Comparison of ENCODE assay signal across 8 mouse cellular contexts in genomic region chr1:74964494-74965215, GRCm38 (mm10). TPM values are rescaled to one million over a fixed set of nuclear protein-coding genes. Genes with fewer than 3 reads are reported as not detected.
DNase-seq lines count a peak whose midpoint lies in the region; ATAC-seq and TF ChIP-seq lines count a peak whose summit lies in the region.

No protein-coding gene starts in this region.

- peak; percentile 78 for DNase-seq in MEL (ENCODE audit: low read depth, low spot score)
- peak; percentile 47 for DNase-seq in cerebellum, adult 11 months
- peak; percentile 76 to 87 for DNase-seq in heart, postnatal 14 days
- peak; percentile 84 for DNase-seq in layer of hippocampus, adult 11-12 months (ENCODE audit: low spot score)
- DNase-seq in lung, adult 2 months: peak; percentile 70
- peak; percentile 81 for DNase-seq in ovary, postnatal 36 days (ENCODE audit: low spot score)
- peak; percentile 76 for DNase-seq in urinary bladder, postnatal 25 days (ENCODE audit: low spot score)

- H3K4me2 ChIP-seq in forebrain, embryonic 15.5 days (replicated peaks): peak overlapping the region; percentile 39

- 0 out of 2 replicates have a peak, but pooled peaks have one; percentile 55 for ATAC-seq in forebrain, embryonic 15.5 days (replicated peaks)

- H3K9ac ChIP-seq in MEL (ENCODE audit: control insufficient read depth, low read depth, low read length, poor library complexity, severe bottlenecking): no peak overlapping the region
- no peak overlapping the region for H3K9ac ChIP-seq in forebrain, embryonic 15.5 days (replicated peaks)

- H3K9me3 ChIP-seq in MEL (replicated peaks; ENCODE audit: insufficient read depth, low read length): no peaks in the 10 kb centered on the region
- H3K9me3 ChIP-seq in forebrain, embryonic 15.5 days: no peaks in the 10 kb centered on the region

- peaks cover 0 to 8% of the 10 kb centered on the region in 2 experiments; a peak in 1 of 4 replicates for H3K4me1 ChIP-seq in MEL (ENCODE audit: control insufficient read depth in 1 of 2, insufficient read depth in 2 of 2, low read length in 2 of 2)
- peaks cover 7% of the 10 kb centered on the region for H3K4me1 ChIP-seq in forebrain, embryonic 15.5 days
- H3K4me1 ChIP-seq in lung, adult 2 months (ENCODE audit: control insufficient read depth, insufficient read depth, low read length): no peaks in the 10 kb centered on the region

- no peaks in the 10 kb centered on the region for H3K79me2 ChIP-seq in MEL (ENCODE audit: control insufficient read depth, insufficient read depth, low read length, poor library complexity)

- no peaks in the 10 kb centered on the region; a peak in 1 of 4 replicates for H3K27me3 ChIP-seq in MEL (ENCODE audit: control insufficient read depth in 1 of 2, insufficient read depth in 2 of 2, low read length in 2 of 2)
- no peaks in the 10 kb centered on the region for H3K27me3 ChIP-seq in forebrain, embryonic 15.5 days

- TF ChIP-seq RAD21 in MEL (IDR thresholded peaks at IDR 0.05; ENCODE audit: low read depth, low read length): peak; percentile 79

- peak; percentile 81 to 86 (median 84) for TF ChIP-seq CTCF in MEL (IDR thresholded peaks at IDR 0.05 in 2 of 3, conservative IDR thresholded peaks at IDR 0.05 in 1 of 3; ENCODE audit: control insufficient read depth in 1 of 3, insufficient read depth in 1 of 3, low read depth in 2 of 3, low read length in 3 of 3, poor library complexity in 1 of 3, severe bottlenecking in 1 of 3)
- TF ChIP-seq CTCF in lung, adult 2 months (IDR thresholded peaks at IDR 0.05; ENCODE audit: insufficient read depth, low read length): peak; percentile 92

- no peak overlapping the region for H3K4me3 ChIP-seq in MEL (ENCODE audit: control insufficient read depth in 1 of 2, insufficient read depth in 1 of 2, low read depth in 2 of 2, low read length in 2 of 2)
- H3K4me3 ChIP-seq in forebrain, embryonic 15.5 days: no peak overlapping the region
- no peak overlapping the region for H3K4me3 ChIP-seq in lung, adult 2 months (replicated peaks; ENCODE audit: extremely low read depth, low read depth, low read length)

- H3K36me3 ChIP-seq in MEL (ENCODE audit: control insufficient read depth in 1 of 2, insufficient read depth in 2 of 2, low read length in 2 of 2): no peaks in the 10 kb centered on the region
- H3K36me3 ChIP-seq in forebrain, embryonic 15.5 days: no peaks in the 10 kb centered on the region

- no peak for TF ChIP-seq EP300 in MEL (IDR thresholded peaks at IDR 0.05; ENCODE audit: low read depth in 1 of 2, low read length in 2 of 2)

- 18% methylated on average over 16 of the region's 16 CpGs for WGBS in forebrain, embryonic 15.5 days
- 10% methylated on average over 16 of the region's 16 CpGs for WGBS in lung, adult 2 months

- intact Hi-C loops in heart, postnatal 14 days (cut with DNase I): loop anchor here (2.0 kb wide), 1 partner anchor 52 kb away; no protein-coding TSS in a partner anchor

- H3K27ac ChIP-seq in MEL (ENCODE audit: control insufficient read depth, low read depth, low read length): no peak overlapping the region
- no peak overlapping the region for H3K27ac ChIP-seq in forebrain, embryonic 15.5 days (replicated peaks)

- no peak for TF ChIP-seq POLR2A in MEL (IDR thresholded peaks at IDR 0.05; ENCODE audit: control insufficient read depth in 1 of 2, insufficient read depth in 1 of 2, low read depth in 1 of 2, low read length in 2 of 2, poor library complexity in 1 of 2)
- TF ChIP-seq POLR2A in lung, adult 2 months (IDR thresholded peaks at IDR 0.05; ENCODE audit: borderline replicate concordance, extremely low read depth, low read depth, low read length): no peak

TF ChIP-seq in MEL, 35 proteins besides CTCF, POLR2A, EP300 and RAD21:
- TF ChIP-seq POLR2AphosphoS2 (IDR thresholded peaks at IDR 0.05; ENCODE audit: low read length) (no peak), TCF12 (IDR thresholded peaks at IDR 0.05; ENCODE audit: low read depth, low read length) (no peak), MYC (IDR thresholded peaks at IDR 0.05; ENCODE audit: low read depth, low read length) (0 out of 2 replicates have a peak, but pooled peaks have one; percentile 48), TAL1 (IDR thresholded peaks at IDR 0.05; ENCODE audit: low read length) (no peak), MYB (IDR thresholded peaks at IDR 0.05; ENCODE audit: low read depth, low read length) (no peak), TBP (IDR thresholded peaks at IDR 0.05; ENCODE audit: low read depth, low read length) (no peak), SMC3 (IDR thresholded peaks at IDR 0.05; ENCODE audit: low read depth, low read length) (peak; percentile 64)
TF ChIP-seq in MEL: peak in this region for 2.

RNA-seq across cellular contexts. Expression of gene Ihh, which starts 13.2 kb away (rescaled TPM):
- 0.04 TPM in 1 of 2 replicates, not detected in the other for total RNA-seq in MEL (2012; rRNA removed)
- polyA plus RNA-seq in MEL (2012; ENCODE audit: insufficient read depth in 1 of 2, insufficient read length in 2 of 2, low read depth in 1 of 2, low replicate concordance in 2 of 2, missing spikeins in 1 of 2): under 1 TPM in 1 of 2 experiments, not detected in 1; 0.07 TPM
- polyA plus RNA-seq in forebrain, embryonic 15.5 days (2015; fragmentation: Nextera tagmentation; extraction: Ambion mirVana): 0.09 and 0.22 TPM in 2 replicates
- under 1 TPM in 1 of 2 experiments, not detected in 1; 0.12 TPM for total RNA-seq in heart, postnatal 14 days (2021)
- 0.54 and 1.2 TPM in 2 replicates for polyA plus RNA-seq in lung, adult 2 months (2012; rRNA removed)

RNA-seq across cellular contexts. Expression of gene Cfap65, which starts 29.3 kb away (rescaled TPM):
- not detected in 2 replicates for total RNA-seq in MEL (2012; rRNA removed)
- not detected for polyA plus RNA-seq in MEL (2012; ENCODE audit: insufficient read depth in 1 of 2, insufficient read length in 2 of 2, low read depth in 1 of 2, low replicate concordance in 2 of 2, missing spikeins in 1 of 2)
- polyA plus RNA-seq in forebrain, embryonic 15.5 days (2015; fragmentation: Nextera tagmentation; extraction: Ambion mirVana): 0.59 and 0.67 TPM in 2 replicates
- total RNA-seq in heart, postnatal 14 days (2021): under 1 TPM in 1 of 2 experiments, not detected in 1; 0.45 TPM
- 23.0 and 27.7 TPM in 2 replicates for polyA plus RNA-seq in lung, adult 2 months (2012; rRNA removed)

Comparison
In these comparisons a context has a peak if more than half of its experiments do, and no peak if none do; other contexts are left out.
1. RNA of gene Cfap65, which starts 29.3 kb away (polyA plus RNA-seq): 23.0 to 27.7 TPM in lung, adult 2 months; 0.59 to 0.67 TPM in forebrain, embryonic 15.5 days and not detected in MEL; every median in the first group is over 10 times any median in the second.
2. Peak in every context shown above with its lines, with median percentiles within 50 percentile points of each other: DNase-seq.